27 mouse cellular contexts compared by ENCODE assay signal in the genomic region with DNA sequence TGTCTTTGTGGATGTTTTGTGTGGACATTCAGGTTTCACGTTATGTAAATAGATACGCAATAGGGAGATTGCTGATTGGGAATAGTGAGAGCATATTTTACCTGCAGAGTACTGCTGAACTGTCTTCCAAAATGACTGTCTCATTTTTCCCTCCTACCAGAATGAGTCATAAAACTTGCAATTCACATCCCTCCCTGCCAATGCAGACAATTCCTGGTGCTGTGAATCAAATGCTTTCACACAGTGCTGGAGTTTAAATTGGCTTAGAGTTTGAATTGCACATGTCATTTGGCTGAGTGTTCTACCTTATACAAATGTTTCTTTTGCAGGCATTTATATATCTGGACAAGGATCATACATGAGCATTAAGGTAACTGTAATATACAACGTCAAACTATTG.
"Had no signal": no experiment of that assay in that cellular context is flagged by ENCODE, and none has a peak within 500 bp of the region (broad histone marks: within the 10 kb centered on the region; RNA-seq: fewer than 3 reads in every experiment).

No protein-coding gene starts in this region.

- H3K36me3 ChIP-seq: heart, embryonic 10.5 days; heart, embryonic 12.5 days; hindbrain, embryonic 10.5 days; hindbrain, embryonic 12.5 days; intestine, embryonic 15.5 days; kidney, embryonic 15.5 days; limb, embryonic 13.5 days; limb, embryonic 15.5 days; liver, embryonic 12.5 days had no signal

- H3K9ac ChIP-seq: heart, embryonic 12.5 days; hindbrain, embryonic 12.5 days; hindbrain, embryonic 14.5 days; intestine, embryonic 15.5 days; kidney, embryonic 15.5 days; limb, embryonic 13.5 days; limb, embryonic 15.5 days; liver, embryonic 12.5 days had no signal

- ATAC-seq: hindbrain, embryonic 16.5 days; inflammation-experienced regulatory T-cells, adult 6 months; intestine, embryonic 15.5 days; liver, embryonic 12.5 days had no signal

- H3K4me1 ChIP-seq: heart, embryonic 10.5 days; heart, embryonic 12.5 days; hindbrain, embryonic 10.5 days; hindbrain, embryonic 12.5 days; intestine, embryonic 15.5 days; limb, embryonic 13.5 days; limb, embryonic 15.5 days; liver, embryonic 12.5 days had no signal

- H3K27ac ChIP-seq: gastrocnemius, adult 2 months; heart, embryonic 10.5 days; hindbrain, embryonic 10.5 days; hindbrain, embryonic 12.5 days; hindbrain, embryonic 14.5 days; intestine, embryonic 15.5 days; kidney, embryonic 15.5 days; kidney, postnatal 0 days; limb, embryonic 13.5 days; limb, embryonic 15.5 days; liver, embryonic 12.5 days had no signal

- DNase-seq: gastrocnemius, adult 2 months; gastrocnemius, postnatal 10 days; gastrocnemius, postnatal 25 days; heart, adult 18-20 months; heart, postnatal 10 days; heart, postnatal 4 days; kidney, adult 11 months; kidney, adult 2 months; kidney, adult 9 months; kidney, postnatal 14 days; kidney, postnatal 36 days; layer of hippocampus, adult 9-11 months; layer of hippocampus, postnatal 36 days; left cerebral cortex, postnatal 4 days had no signal

- H3K27me3 ChIP-seq: heart, embryonic 12.5 days; hindbrain, embryonic 12.5 days; intestine, embryonic 15.5 days; limb, embryonic 15.5 days; liver, embryonic 12.5 days had no signal

- H3K9me3 ChIP-seq: heart, embryonic 10.5 days; heart, embryonic 12.5 days; hindbrain, embryonic 10.5 days; hindbrain, embryonic 12.5 days; intestine, embryonic 15.5 days; kidney, embryonic 15.5 days; limb, embryonic 13.5 days; limb, embryonic 15.5 days; liver, embryonic 12.5 days had no signal

- H3K4me3 ChIP-seq: gastrocnemius, adult 2 months; heart, embryonic 10.5 days; heart, embryonic 12.5 days; hindbrain, embryonic 10.5 days; hindbrain, embryonic 12.5 days; intestine, embryonic 15.5 days; kidney, embryonic 15.5 days; limb, embryonic 13.5 days; limb, embryonic 15.5 days; liver, embryonic 12.5 days had no signal

- H3K4me2 ChIP-seq: heart, embryonic 12.5 days; hindbrain, embryonic 12.5 days; hindbrain, embryonic 14.5 days; intestine, embryonic 15.5 days; kidney, embryonic 15.5 days; limb, embryonic 13.5 days; limb, embryonic 15.5 days; liver, embryonic 12.5 days had no signal
